Mouse (Mus musculus): ENCODE data around the gene Gm49395.

The Gm49395 gene

GRCm38 (mm10) chr13:115050660-115051559 lies 50.8 kb downstream of the Gm49395 start:
- no peak for DNase-seq (ENCODE audit: low spot score)

- DNase-seq (ENCODE audit: low spot score): no peak
These were observed 59.1 kb downstream of the Gm49395 start for GRCm38 (mm10) chr13:115042652-115043051.

- no peak for DNase-seq (ENCODE audit: low spot score)
These were observed 64.4 kb downstream of the Gm49395 start for GRCm38 (mm10) chr13:115037304-115037703.

- DNase-seq (ENCODE audit: low spot score): no peak
These were observed 66.3 kb downstream of the Gm49395 start for GRCm38 (mm10) chr13:115035387-115035786.

- no peak for DNase-seq (ENCODE audit: low spot score)
These were observed 68.6 kb downstream of the Gm49395 start for GRCm38 (mm10) chr13:115033135-115033534.

- no peak for DNase-seq (ENCODE audit: low spot score)
These were observed 70.3 kb downstream of the Gm49395 start for GRCm38 (mm10) chr13:115031177-115032000.

- DNase-seq (ENCODE audit: low spot score): no peak
These were observed 76.3 kb downstream of the Gm49395 start for GRCm38 (mm10) chr13:115025394-115025793.

- DNase-seq (ENCODE audit: low spot score): no peak
These were observed 79.5 kb downstream of the Gm49395 start for GRCm38 (mm10) chr13:115022117-115022787.

GRCm38 (mm10) chr13:115021411-115021810 lies 80.3 kb downstream of the Gm49395 start:
- DNase-seq (ENCODE audit: low spot score): no peak

GRCm38 (mm10) chr13:115020727-115021126 lies 81.0 kb downstream of the Gm49395 start:
- no peak for DNase-seq (ENCODE audit: low spot score)

GRCm38 (mm10) chr13:115017545-115017944 lies 84.2 kb downstream of the Gm49395 start:
- DNase-seq (ENCODE audit: low spot score): no peak

GRCm38 (mm10) chr13:115011547-115011946 lies 90.2 kb downstream of the Gm49395 start:
- no peak for DNase-seq (ENCODE audit: low spot score)

GRCm38 (mm10) chr13:115006213-115006835 lies 95.4 kb downstream of the Gm49395 start:
- no peak for DNase-seq (ENCODE audit: low spot score)

- no peak for DNase-seq (ENCODE audit: low spot score)
These were observed 96.4 kb downstream of the Gm49395 start for GRCm38 (mm10) chr13:115005342-115005741.

- DNase-seq (ENCODE audit: low spot score): no peak
These were observed 98.2 kb downstream of the Gm49395 start for GRCm38 (mm10) chr13:115003444-115004053.

- no peak for DNase-seq (ENCODE audit: low spot score)
These were observed 98.9 kb downstream of the Gm49395 start for GRCm38 (mm10) chr13:115002837-115003236.

- no peak for DNase-seq (ENCODE audit: low spot score)
These were observed 99.6 kb downstream of the Gm49395 start for GRCm38 (mm10) chr13:115002155-115002554.

GRCm38 (mm10) chr13:114999582-114999981 lies 102.1 kb downstream of the Gm49395 start:
- DNase-seq (ENCODE audit: low spot score): no peak

GRCm38 (mm10) chr13:114998100-114998499 lies 103.6 kb downstream of the Gm49395 start:
- DNase-seq (ENCODE audit: low spot score): no peak

GRCm38 (mm10) chr13:114992260-114993014 lies 109.3 kb downstream of the Gm49395 start:
- DNase-seq (ENCODE audit: low spot score): no peak

- no peak for DNase-seq (ENCODE audit: low spot score)
These were observed 114.1 kb downstream of the Gm49395 start for GRCm38 (mm10) chr13:114987668-114988067.

Measured in ovary, postnatal 10 days (tissue).